In genomic region chr11:72578471-72578870, GRCm38 (mm10) we compare ENCODE assay signal across 28 mouse cellular contexts. TPM values are rescaled to one million over a fixed set of nuclear protein-coding genes. Genes with fewer than 3 reads are reported as not detected.
DNase-seq lines count a peak whose midpoint lies in the region; ATAC-seq lines count a peak whose summit lies in the region.
"Had no signal": no experiment of that assay in that cellular context is flagged by ENCODE, and none has a peak within 500 bp of the region (broad histone marks: within the 10 kb centered on the region; RNA-seq: fewer than 3 reads in every experiment).

No protein-coding gene starts in this region.

- intact Hi-C loops in heart, postnatal 14 days (cut with DNase I), result loop anchor here (5.0 kb wide), 1 partner anchor 49 kb away; no protein-coding TSS in a partner anchor

- H3K36me3 ChIP-seq in limb, embryonic 15.5 days, result no peaks in the 10 kb centered on the region
- no peaks in the 10 kb centered on the region for H3K36me3 ChIP-seq in limb, embryonic 10.5 days
- H3K36me3 ChIP-seq: heart, embryonic 15.5 days; hindbrain, embryonic 13.5 days; liver, embryonic 15.5 days; midbrain, embryonic 15.5 days; neural tube, embryonic 15.5 days; stomach, embryonic 15.5 days had no signal

- H3K27me3 ChIP-seq in limb, embryonic 15.5 days, result peaks cover 14% of the 10 kb centered on the region; the same call in 1 of the 2 replicates
- peaks cover 23% of the 10 kb centered on the region for H3K27me3 ChIP-seq in limb, embryonic 10.5 days (ENCODE audit: low read depth, poor library complexity, severe bottlenecking)
- H3K27me3 ChIP-seq: hindbrain, embryonic 13.5 days; neural tube, embryonic 15.5 days had no signal

- H3K9me3 ChIP-seq in limb, embryonic 15.5 days, result no peaks in the 10 kb centered on the region
- H3K9me3 ChIP-seq in limb, embryonic 10.5 days (replicated peaks), result no peaks in the 10 kb centered on the region
- H3K9me3 ChIP-seq: heart, embryonic 15.5 days; hindbrain, embryonic 13.5 days; liver, embryonic 15.5 days; midbrain, embryonic 15.5 days; neural tube, embryonic 15.5 days; stomach, embryonic 15.5 days had no signal

- H3K4me3 ChIP-seq in limb, embryonic 15.5 days, result no peak overlapping the region
- no peak overlapping the region for H3K4me3 ChIP-seq in limb, embryonic 10.5 days
- H3K4me3 ChIP-seq: heart, embryonic 15.5 days; hindbrain, embryonic 13.5 days; liver, embryonic 15.5 days; midbrain, embryonic 15.5 days; neural tube, embryonic 15.5 days; stomach, embryonic 15.5 days had no signal

- DNase-seq in limb, embryonic 10.5 days (ENCODE audit: low spot score), result no peak
- peak; percentile 27 for DNase-seq in R1 (ENCODE audit: low read depth, low spot score)
- DNase-seq in fat pad, adult 2 months (ENCODE audit: extremely low read depth, low read depth, low spot score), result peak; percentile 73
- DNase-seq in heart, postnatal 14 days, result no peak
- DNase-seq in T-cell, adult 2 months (ENCODE audit: low spot score), result no peak
- DNase-seq in cerebellum, postnatal 10 days, result no peak
- DNase-seq: adrenal gland, adult 8-10 months; cerebellum, adult 2 months; cerebellum, postnatal 25 days; heart, postnatal 36 days; kidney, adult 9 months; kidney, postnatal 10 days; layer of hippocampus, adult 9-11 months; lung, embryonic 14.5 days; lung, postnatal 14 days; retina, postnatal 1 day; right cerebral cortex, postnatal 14 days; thymus, adult 2 months; thymus, postnatal 36 days had no signal

- ATAC-seq in limb, embryonic 15.5 days (ENCODE audit: insufficient number of reproducible peaks, low FRiP score, low TSS enrichment, low read depth), result no peak
- ATAC-seq: forebrain, embryonic 14.5 days; intestine, embryonic 16.5 days; midbrain, embryonic 15.5 days had no signal

- H3K27ac ChIP-seq in limb, embryonic 15.5 days, result peak overlapping the region; percentile 27; the same call in 1 of the 2 replicates
- H3K27ac ChIP-seq in limb, embryonic 10.5 days, result no peak overlapping the region
- H3K27ac ChIP-seq: heart, embryonic 15.5 days; hindbrain, embryonic 13.5 days; liver, embryonic 15.5 days; midbrain, embryonic 15.5 days; neural tube, embryonic 15.5 days; stomach, embryonic 15.5 days had no signal

- WGBS in limb, embryonic 15.5 days, result 56% methylated on average over 4 of the region's 4 CpGs
- 73% methylated on average over 4 of the region's 4 CpGs for WGBS in limb, embryonic 10.5 days

- H3K4me1 ChIP-seq in limb, embryonic 15.5 days, result peaks cover 14% of the 10 kb centered on the region
- H3K4me1 ChIP-seq in limb, embryonic 10.5 days, result peaks cover 15% of the 10 kb centered on the region

- H3K9ac ChIP-seq in limb, embryonic 15.5 days, result no peak overlapping the region
- H3K9ac ChIP-seq: heart, embryonic 15.5 days; hindbrain, embryonic 13.5 days; liver, embryonic 15.5 days; lung, embryonic 14.5 days; midbrain, embryonic 15.5 days; neural tube, embryonic 15.5 days; stomach, embryonic 15.5 days had no signal

- H3K4me2 ChIP-seq in limb, embryonic 15.5 days, result no peak overlapping the region
- H3K4me2 ChIP-seq: heart, embryonic 15.5 days; hindbrain, embryonic 13.5 days; liver, embryonic 15.5 days; lung, embryonic 14.5 days; midbrain, embryonic 15.5 days; neural tube, embryonic 15.5 days; stomach, embryonic 15.5 days had no signal

RNA-seq across cellular contexts. Expression of gene Spns3, which starts 28.2 kb away (rescaled TPM):
- polyA plus RNA-seq in limb, embryonic 15.5 days (2015; fragmentation: Nextera tagmentation; extraction: Ambion mirVana), result 0.88 and 0.97 TPM in 2 replicates
- 0.15 TPM in 1 of 2 replicates, not detected in the other for polyA plus RNA-seq in limb, embryonic 10.5 days (2016; fragmentation: Nextera tagmentation; extraction: Ambion mirVana)
- under 1 TPM in 1 of 2 experiments, not detected in 1; 0.10 TPM for total RNA-seq in heart, postnatal 14 days (2021)
- polyA plus RNA-seq: lung, embryonic 14.5 days; midbrain, embryonic 15.5 days had no signal

RNA-seq across cellular contexts. Expression of gene Ube2g1, which starts 28.6 kb away (rescaled TPM):
- polyA plus RNA-seq in limb, embryonic 15.5 days (2015; fragmentation: Nextera tagmentation; extraction: Ambion mirVana), result 63.3 and 65.7 TPM in 2 replicates
- polyA plus RNA-seq in limb, embryonic 10.5 days (2016; fragmentation: Nextera tagmentation; extraction: Ambion mirVana), result 76.9 and 85.6 TPM in 2 replicates
- total RNA-seq in heart, postnatal 14 days (2021), result 10 to 100 TPM; 54.9 to 60.6 TPM

Comparison
In these comparisons a context has a peak if more than half of its experiments do, and no peak if none do; other contexts are left out.
1. DNase-seq: peak in R1 (single experiment) and fat pad, adult 2 months (single experiment); none in limb, embryonic 10.5 days (single experiment), heart, postnatal 14 days (0 of 2), T-cell, adult 2 months (single experiment) and cerebellum, postnatal 10 days (0 of 2).